Mouse (Mus musculus): ENCODE measurements around the gene Etv4.

- TF ChIP-seq CTCF (IDR thresholded peaks at IDR 0.05; ENCODE audit: borderline replicate concordance, control insufficient read depth, extremely low read depth, insufficient read depth, low read length, poor library complexity) (no peak), POLR2A (IDR thresholded peaks at IDR 0.05; ENCODE audit: control insufficient read depth, extremely low read depth, insufficient read depth, low read length, poor library complexity) (no peak)
Observed at GRCm38 (mm10) chr11:101832001-101832400, 46.8 kb upstream of the Etv4 start.

All from thymus, adult 2 months (tissue).